Mouse (Mus musculus): ENCODE measurements around the gene Pygo1. TPM values are rescaled to one million over a fixed set of nuclear protein-coding genes. Genes with fewer than 3 reads are reported as not detected.

Gene Pygo1
- polyA plus RNA-seq, 1 experiment from 2014 or later: 12.7 TPM

- peak; percentile 98 for DNase-seq (ENCODE audit: low spot score)
- ATAC-seq (replicated peaks; ENCODE audit: insufficient number of reproducible peaks, low FRiP score, low TSS enrichment, low read depth): peak; percentile 98
Observed at GRCm38 (mm10) chr9:72985250-72986220, 60.1 kb downstream of the Pygo1 start, which contains the start of the genes Ccpg1os and Ccpg1. Gene Ccpg1os, minus strand, starts transcription at chr9:72985382. Gene Ccpg1, plus strand, starts transcription at chr9:72985429.

DNA sequence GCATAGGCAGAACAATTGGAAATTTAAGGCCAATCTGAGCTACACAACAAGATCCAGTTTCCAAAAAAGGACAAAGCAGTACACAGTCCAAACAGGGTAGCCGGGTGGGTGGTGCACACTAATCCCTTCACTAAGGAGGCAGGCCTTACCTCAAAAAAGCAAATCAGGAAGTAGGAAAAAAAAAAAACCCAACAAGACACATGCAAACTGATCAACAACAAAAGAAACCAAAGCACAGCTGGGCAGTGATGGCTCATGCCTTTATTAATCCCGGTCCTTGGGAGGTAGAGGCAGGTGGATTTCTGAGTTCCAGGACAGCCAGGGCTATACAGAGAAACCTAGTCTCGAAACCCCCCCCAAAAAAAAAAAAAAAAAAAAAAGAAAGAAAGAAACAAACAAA, 62.3 kb downstream of the Pygo1 start:
- Histone ChIP-seq H3K27ac (replicated peaks; ENCODE audit: low read depth, low read length) (no peak overlapping the region), H3K9me3 (replicated peaks; ENCODE audit: control insufficient read depth, low read length) (no peaks in the 10 kb centered on the region), H3K36me3 (replicated peaks; ENCODE audit: control insufficient read depth, insufficient read depth, low read depth, low read length) (no peaks in the 10 kb centered on the region), H3K4me1 (ENCODE audit: control insufficient read depth, insufficient read depth, low read length) (no peaks in the 10 kb centered on the region), H3K9ac (replicated peaks; ENCODE audit: low read length) (no peak overlapping the region), H3K4me2 (ENCODE audit: low read depth, low read length) (no peak overlapping the region), H3K27me3 (ENCODE audit: control insufficient read depth, insufficient read depth, low read length) (no peaks in the 10 kb centered on the region), H3K4me3 (ENCODE audit: low read depth, low read length) (no peak overlapping the region)
- WGBS: 70% methylated on average over 3 of the region's 3 CpGs
- ATAC-seq (replicated peaks; ENCODE audit: insufficient number of reproducible peaks, low FRiP score, low TSS enrichment, low read depth) (no peak), DNase-seq (ENCODE audit: low spot score) (no peak)

More at GRCm38 (mm10) chr9:72985250-72986220, 60.1 kb downstream of the Pygo1 start, which contains the start of the genes Ccpg1os and Ccpg1:
- Histone ChIP-seq H3K4me1 (ENCODE audit: control insufficient read depth, insufficient read depth, low read length) (no peaks in the 10 kb centered on the region), H3K9ac (replicated peaks; ENCODE audit: low read length) (peak within 1 kb of the TSS; percentile 69), H3K4me2 (ENCODE audit: low read depth, low read length) (peak within 1 kb of the TSS; percentile 77), H3K27me3 (ENCODE audit: control insufficient read depth, insufficient read depth, low read length) (no peaks in the 10 kb centered on the region), H3K9me3 (replicated peaks; ENCODE audit: control insufficient read depth, low read length) (no peaks in the 10 kb centered on the region), H3K27ac (replicated peaks; ENCODE audit: low read depth, low read length) (no peak within 1 kb of the TSS), H3K4me3 (ENCODE audit: low read depth, low read length) (peak within 1 kb of the TSS; percentile 58), H3K36me3 (replicated peaks; ENCODE audit: control insufficient read depth, insufficient read depth, low read depth, low read length) (no peaks in the 10 kb centered on the region)
- WGBS: under 1% methylated on average over 86 of the region's 88 CpGs

GRCm38 (mm10) chr9:72988706-72989105, 63.3 kb downstream of the Pygo1 start:
- no peaks in the 10 kb centered on the region for H3K36me3 ChIP-seq (replicated peaks; ENCODE audit: control insufficient read depth, insufficient read depth, low read depth, low read length)
- no peak overlapping the region for H3K27ac ChIP-seq (replicated peaks; ENCODE audit: low read depth, low read length)
- no peak for DNase-seq (ENCODE audit: low spot score)
- H3K27me3 ChIP-seq (ENCODE audit: control insufficient read depth, insufficient read depth, low read length): no peaks in the 10 kb centered on the region
- H3K9me3 ChIP-seq (replicated peaks; ENCODE audit: control insufficient read depth, low read length): no peaks in the 10 kb centered on the region
- no peak overlapping the region for H3K9ac ChIP-seq (replicated peaks; ENCODE audit: low read length)
- H3K4me1 ChIP-seq (ENCODE audit: control insufficient read depth, insufficient read depth, low read length): no peaks in the 10 kb centered on the region
- no peak for ATAC-seq (replicated peaks; ENCODE audit: insufficient number of reproducible peaks, low FRiP score, low TSS enrichment, low read depth)
- WGBS: 88% methylated on average over 5 of the region's 5 CpGs
- no peak overlapping the region for H3K4me2 ChIP-seq (ENCODE audit: low read depth, low read length)
- H3K4me3 ChIP-seq (ENCODE audit: low read depth, low read length): no peak overlapping the region

- WGBS: 98% methylated on average over 2 of the region's 2 CpGs
- Histone ChIP-seq H3K27ac (replicated peaks; ENCODE audit: low read depth, low read length) (no peak overlapping the region), H3K4me1 (ENCODE audit: control insufficient read depth, insufficient read depth, low read length) (no peaks in the 10 kb centered on the region), H3K27me3 (ENCODE audit: control insufficient read depth, insufficient read depth, low read length) (no peaks in the 10 kb centered on the region), H3K4me2 (ENCODE audit: low read depth, low read length) (no peak overlapping the region), H3K9ac (replicated peaks; ENCODE audit: low read length) (no peak overlapping the region), H3K4me3 (ENCODE audit: low read depth, low read length) (no peak overlapping the region), H3K36me3 (replicated peaks; ENCODE audit: control insufficient read depth, insufficient read depth, low read depth, low read length) (no peaks in the 10 kb centered on the region), H3K9me3 (replicated peaks; ENCODE audit: control insufficient read depth, low read length) (no peaks in the 10 kb centered on the region)
- DNase-seq (ENCODE audit: low spot score): no peak
- no peak for ATAC-seq (replicated peaks; ENCODE audit: insufficient number of reproducible peaks, low FRiP score, low TSS enrichment, low read depth)
Observed at GRCm38 (mm10) chr9:72991420-72991819, 66.0 kb downstream of the Pygo1 start.

- WGBS: 85% methylated on average over 5 of the region's 5 CpGs
- no peak for DNase-seq (ENCODE audit: low spot score)
- H3K9me3 ChIP-seq (replicated peaks; ENCODE audit: control insufficient read depth, low read length): no peaks in the 10 kb centered on the region
- no peaks in the 10 kb centered on the region for H3K36me3 ChIP-seq (replicated peaks; ENCODE audit: control insufficient read depth, insufficient read depth, low read depth, low read length)
- H3K27me3 ChIP-seq (ENCODE audit: control insufficient read depth, insufficient read depth, low read length): no peaks in the 10 kb centered on the region
- H3K4me1 ChIP-seq (ENCODE audit: control insufficient read depth, insufficient read depth, low read length): no peaks in the 10 kb centered on the region
- H3K4me2 ChIP-seq (ENCODE audit: low read depth, low read length): no peak overlapping the region
- ATAC-seq (replicated peaks; ENCODE audit: insufficient number of reproducible peaks, low FRiP score, low TSS enrichment, low read depth): no peak
- H3K4me3 ChIP-seq (ENCODE audit: low read depth, low read length): no peak overlapping the region
- no peak overlapping the region for H3K9ac ChIP-seq (replicated peaks; ENCODE audit: low read length)
- no peak overlapping the region for H3K27ac ChIP-seq (replicated peaks; ENCODE audit: low read depth, low read length)
Observed at GRCm38 (mm10) chr9:72992576-72992975, 67.1 kb downstream of the Pygo1 start.

DNA sequence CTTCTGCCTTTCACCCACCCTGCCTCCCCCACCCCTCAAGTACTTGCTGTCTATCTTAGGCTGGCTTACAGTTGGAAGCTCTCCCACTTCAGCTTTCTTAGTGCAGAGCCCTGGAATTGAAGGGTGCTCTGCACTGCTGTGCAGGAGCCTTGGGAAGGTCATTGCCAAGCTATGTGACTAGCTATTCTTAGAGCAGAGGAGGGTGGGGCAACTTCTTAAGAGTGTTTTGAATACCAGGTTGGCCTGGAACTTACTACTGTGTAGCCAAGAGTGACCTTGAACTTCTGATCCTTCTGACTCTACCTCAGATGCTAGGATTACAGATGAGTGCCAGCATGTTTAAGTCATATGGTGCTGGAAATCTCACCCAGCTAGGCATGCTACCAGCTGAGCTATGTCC, 70.7 kb downstream of the Pygo1 start:
- ATAC-seq (replicated peaks; ENCODE audit: insufficient number of reproducible peaks, low FRiP score, low TSS enrichment, low read depth): no peak
- Histone ChIP-seq H3K4me1 (ENCODE audit: control insufficient read depth, insufficient read depth, low read length) (no peaks in the 10 kb centered on the region), H3K36me3 (replicated peaks; ENCODE audit: control insufficient read depth, insufficient read depth, low read depth, low read length) (no peaks in the 10 kb centered on the region), H3K27ac (replicated peaks; ENCODE audit: low read depth, low read length) (no peak overlapping the region), H3K9me3 (replicated peaks; ENCODE audit: control insufficient read depth, low read length) (no peaks in the 10 kb centered on the region), H3K4me3 (ENCODE audit: low read depth, low read length) (no peak overlapping the region), H3K4me2 (ENCODE audit: low read depth, low read length) (no peak overlapping the region), H3K9ac (replicated peaks; ENCODE audit: low read length) (no peak overlapping the region), H3K27me3 (ENCODE audit: control insufficient read depth, insufficient read depth, low read length) (no peaks in the 10 kb centered on the region)
- DNase-seq (ENCODE audit: low spot score): no peak

GRCm38 (mm10) chr9:72996806-72997205, 71.4 kb downstream of the Pygo1 start:
- ATAC-seq (replicated peaks; ENCODE audit: insufficient number of reproducible peaks, low FRiP score, low TSS enrichment, low read depth) (no peak), DNase-seq (ENCODE audit: low spot score) (no peak)
- H3K9ac ChIP-seq (replicated peaks; ENCODE audit: low read length): no peak overlapping the region
- no peak overlapping the region for H3K4me3 ChIP-seq (ENCODE audit: low read depth, low read length)
- 58% methylated on average over 7 of the region's 7 CpGs for WGBS
- H3K4me2 ChIP-seq (ENCODE audit: low read depth, low read length): no peak overlapping the region
- H3K9me3 ChIP-seq (replicated peaks; ENCODE audit: control insufficient read depth, low read length): no peaks in the 10 kb centered on the region
- no peaks in the 10 kb centered on the region for H3K27me3 ChIP-seq (ENCODE audit: control insufficient read depth, insufficient read depth, low read length)
- no peaks in the 10 kb centered on the region for H3K4me1 ChIP-seq (ENCODE audit: control insufficient read depth, insufficient read depth, low read length)
- no peak overlapping the region for H3K27ac ChIP-seq (replicated peaks; ENCODE audit: low read depth, low read length)
- H3K36me3 ChIP-seq (replicated peaks; ENCODE audit: control insufficient read depth, insufficient read depth, low read depth, low read length): no peaks in the 10 kb centered on the region

GRCm38 (mm10) chr9:73000487-73000886, 75.0 kb downstream of the Pygo1 start:
- Histone ChIP-seq H3K27me3 (ENCODE audit: control insufficient read depth, insufficient read depth, low read length) (no peaks in the 10 kb centered on the region), H3K36me3 (replicated peaks; ENCODE audit: control insufficient read depth, insufficient read depth, low read depth, low read length) (no peaks in the 10 kb centered on the region), H3K27ac (replicated peaks; ENCODE audit: low read depth, low read length) (no peak overlapping the region), H3K4me2 (ENCODE audit: low read depth, low read length) (no peak overlapping the region), H3K4me1 (ENCODE audit: control insufficient read depth, insufficient read depth, low read length) (no peaks in the 10 kb centered on the region), H3K9ac (replicated peaks; ENCODE audit: low read length) (no peak overlapping the region), H3K9me3 (replicated peaks; ENCODE audit: control insufficient read depth, low read length) (no peaks in the 10 kb centered on the region), H3K4me3 (ENCODE audit: low read depth, low read length) (no peak overlapping the region)
- ATAC-seq (replicated peaks; ENCODE audit: insufficient number of reproducible peaks, low FRiP score, low TSS enrichment, low read depth) (no peak), DNase-seq (ENCODE audit: low spot score) (no peak)
- 77% methylated on average over 2 of the region's 2 CpGs for WGBS

All from embryonic facial prominence, embryonic 11.5 days (tissue).